Mouse (Mus musculus) ovary, adult 10 weeks (tissue): ENCODE results near the gene Gm11549. TPM values are rescaled to one million over a fixed set of nuclear protein-coding genes. Genes with fewer than 3 reads are reported as not detected.

ENCODE experiments used
- polyA plus RNA-seq: library from polyadenylated mRNA; stranded (reverse); fragments of 350-450 nt; fragmentation: Illumina TruSeq; extraction: RNeasy Lipid Tissue Mini Kit (QIAGEN cat#74804); gene quantifications from one replicate; pipeline ENCODE4 v1.2.3, GENCODE M21; 2014

Gene Gm11549
- polyA plus RNA-seq: 0.26 TPM

DNA sequence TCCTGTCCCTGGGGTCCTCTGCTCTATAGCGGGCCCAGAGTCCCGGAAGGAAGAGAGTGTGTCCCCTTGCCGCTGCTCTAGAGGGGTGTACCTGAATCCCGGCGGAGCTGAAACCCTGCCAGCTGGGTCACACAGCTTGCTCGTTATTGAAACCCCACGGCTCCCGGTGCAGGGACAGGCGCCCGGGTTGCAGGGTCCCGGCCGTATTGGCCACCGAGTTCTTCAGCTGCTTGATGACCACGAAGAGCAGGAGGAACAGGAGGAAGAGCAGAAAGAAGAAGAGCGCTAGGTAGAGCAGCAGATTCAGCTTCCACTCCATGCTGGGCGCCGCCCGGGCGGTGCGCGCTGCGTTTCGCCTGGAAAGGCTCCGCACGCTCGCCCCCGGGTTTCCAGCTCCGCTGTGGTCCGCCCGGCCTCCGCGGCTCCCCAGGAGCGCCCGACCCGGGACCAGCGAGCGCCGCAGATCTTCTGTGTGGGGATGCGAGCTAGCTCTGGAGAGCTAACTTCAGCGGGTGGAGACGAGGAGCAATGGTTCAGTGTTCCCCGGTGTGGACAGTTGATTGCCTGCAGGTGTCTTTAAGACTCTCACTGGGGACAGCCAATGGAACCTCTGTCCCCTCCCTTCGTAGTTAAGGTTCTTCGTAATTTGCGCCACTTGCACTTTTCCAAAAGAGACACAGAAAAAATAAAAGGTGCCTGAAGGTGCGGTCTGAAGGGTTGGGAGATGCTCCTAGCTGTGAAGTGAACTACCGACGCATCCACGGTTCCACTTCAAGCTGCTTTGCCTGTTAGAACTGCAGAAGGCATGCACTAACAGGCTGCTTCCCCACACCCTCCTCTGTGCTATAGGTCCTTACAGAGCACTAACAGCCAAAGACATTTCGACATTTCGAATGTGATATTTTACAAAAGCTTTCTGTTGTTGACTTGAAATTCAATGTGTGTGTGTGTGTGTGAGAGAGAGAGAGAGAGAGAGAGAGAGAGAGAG lies at the start of gene Gm11549:
Gene Gm11549 (minus strand): TSS at position 741 of the 988 bp plus-strand sequence.

GRCm38 (mm10) chr3:36552406-36553047 lies 30.9 kb upstream of the Gm11549 start, which contains the start of gene Exosc9:
Gene Exosc9, plus strand, starts transcription at chr3:36552606.

GRCm38 (mm10) chr3:36475532-36476087 lies 46.0 kb downstream of the Gm11549 start, which contains the start of the genes Anxa5 and 1810062G17Rik:
Gene Anxa5, minus strand, starts transcription at chr3:36475894.
Gene 1810062G17Rik, plus strand, starts transcription at chr3:36475937.

Other genes starting within 250 kb of the Gm11549 start
- 301 TPM for gene Anxa5, start 45.9 kb downstream of the Gm11549 start, polyA plus RNA-seq
- not detected for gene 1810062G17Rik, start 45.9 kb downstream of the Gm11549 start, polyA plus RNA-seq
- gene Exosc9, start 30.8 kb upstream of the Gm11549 start, polyA plus RNA-seq: 138 TPM
- gene Ccna2, start 50.3 kb upstream of the Gm11549 start, polyA plus RNA-seq: 233 TPM
- gene Bbs7, start 91.7 kb upstream of the Gm11549 start, polyA plus RNA-seq: 28.0 TPM
- 25.1 TPM for gene Trpc3, start 168.4 kb upstream of the Gm11549 start, polyA plus RNA-seq